Mouse (Mus musculus) midbrain, embryonic 14.5 days (tissue): Measurements from ENCODE around the gene Spata31. TPM values are rescaled to one million over a fixed set of nuclear protein-coding genes. Genes with fewer than 3 reads are reported as not detected.

ENCODE experiments used
- ATAC-seq: fragments of 200-750 bp; cut with Nextera tagmentation; 2 replicates; pipeline ENCODE4 v1.8.0; 2017; ENCODE audit warnings: moderate number of reproducible peaks, moderate library complexity; ENCODE audit not compliant: low FRiP score, low TSS enrichment
- DNase-seq: peaks from one replicate; pipeline ENCODE4 v3.0.0-alpha.2; 2015
- H3K27ac ChIP-seq: fragments of 300-500 bp; sonication (generic); replicated peaks from 2 replicates; pipeline ENCODE4 v1.5.1; 2014; ENCODE audit warnings: mild to moderate bottlenecking, low read depth, low read length, moderate library complexity
- H3K27me3 ChIP-seq: fragments of 300-500 bp; sonication (generic); 2 replicates; pipeline ENCODE4 v1.6.1; 2014; ENCODE audit warnings: low read length, control low read depth, mixed read lengths; ENCODE audit not compliant: control insufficient read depth, insufficient read depth
- H3K36me3 ChIP-seq: fragments of 300-500 bp; sonication (generic); 2 replicates; pipeline ENCODE4 v1.6.1; 2014; ENCODE audit warnings: low read length, control low read depth; ENCODE audit not compliant: control insufficient read depth, insufficient read depth
- H3K4me1 ChIP-seq: fragments of 300-500 bp; sonication (generic); 2 replicates; pipeline ENCODE4 v1.6.1; 2014; ENCODE audit warnings: mild to moderate bottlenecking, antibody characterized with exemption, low read length, control low read depth; ENCODE audit not compliant: control insufficient read depth, insufficient read depth
- H3K4me2 ChIP-seq: fragments of 300-500 bp; sonication (generic); 2 replicates; pipeline ENCODE4 v1.6.1; 2014; ENCODE audit warnings: mild to moderate bottlenecking, low read length, moderate library complexity
- H3K4me3 ChIP-seq: fragments of 300-500 bp; sonication (generic); replicated peaks from 2 replicates; pipeline ENCODE4 v1.5.1; 2014; ENCODE audit warnings: low read depth, low read length
- H3K9ac ChIP-seq: fragments of 300-500 bp; sonication (generic); replicated peaks from 2 replicates; pipeline ENCODE4 v1.6.1; 2014; ENCODE audit warnings: mild to moderate bottlenecking, low read length, moderate library complexity
- H3K9me3 ChIP-seq: fragments of 300-500 bp; sonication (generic); 2 replicates; pipeline ENCODE4 v1.6.1; 2016; ENCODE audit warnings: low read length, control low read depth, mixed read lengths; ENCODE audit not compliant: control insufficient read depth
- WGBS: fragments of 180-500 bp; shearing (Covaris S2); extraction: QIAGEN DNeasy Blood & Tissue Kit; methylation state at CpG from one replicate; pipeline ENCODE4 v1.1.7; 2014; 5-methylcytosine and 5-hydroxymethylcytosine counted together
- polyA plus RNA-seq: library from polyadenylated mRNA; unstranded; fragments of >200 nt; fragmentation: Nextera tagmentation; extraction: Ambion mirVana; gene quantifications from 2 replicates; pipeline ENCODE4 v1.2.1, GENCODE M21; 2014

The Spata31 gene
- not detected in 2 replicates for polyA plus RNA-seq

GRCm38 (mm10) chr13:64917191-64917590 lies at the start of gene Spata31:
Spata31 (plus strand) TSS chr13:64917406.
- Histone ChIP-seq H3K27ac (no peak within 1 kb of the TSS), H3K9me3 (no peaks in the 10 kb centered on the region), H3K9ac (no peak within 1 kb of the TSS), H3K27me3 (no peaks in the 10 kb centered on the region), H3K4me2 (no peak within 1 kb of the TSS), H3K36me3 (no peaks in the 10 kb centered on the region), H3K4me3 (no peak within 1 kb of the TSS), H3K4me1 (no peaks in the 10 kb centered on the region)
- ATAC-seq (no peak), DNase-seq (no peak)
- 83% methylated on average over 1 of the region's 1 CpGs for whole genome bisulfite sequencing

- 40% methylated on average over 1 of the region's 1 CpGs for WGBS
- Histone ChIP-seq H3K36me3 (no peaks in the 10 kb centered on the region), H3K9me3 (no peaks in the 10 kb centered on the region), H3K9ac (no peak overlapping the region), H3K27ac (no peak overlapping the region), H3K4me1 (no peaks in the 10 kb centered on the region), H3K4me3 (no peak overlapping the region), H3K27me3 (no peaks in the 10 kb centered on the region), H3K4me2 (no peak overlapping the region)
- ATAC-seq (no peak), DNase-seq (no peak)
Measured at GRCm38 (mm10) chr13:64903132-64903531, 14.1 kb upstream of the Spata31 start.

- H3K4me2 ChIP-seq, result peak within 1 kb of the TSS; percentile 47
- 5% methylated on average over 16 of the region's 16 CpGs for WGBS
- ATAC-seq (peak; percentile 48; the same call in 1 of the 2 replicates), DNase-seq (peak; percentile 76)
- H3K36me3 ChIP-seq, result no peaks in the 10 kb centered on the region
- H3K4me1 ChIP-seq, result no peaks in the 10 kb centered on the region
- H3K4me3 ChIP-seq, result peak within 1 kb of the TSS; percentile 20; the same call in 1 of the 2 replicates
- no peak within 1 kb of the TSS for H3K27ac ChIP-seq
- H3K9me3 ChIP-seq, result no peaks in the 10 kb centered on the region
- no peaks in the 10 kb centered on the region for H3K27me3 ChIP-seq
- H3K9ac ChIP-seq, result peak within 1 kb of the TSS; percentile 36; the same call in 1 of the 2 replicates
Measured at GRCm38 (mm10) chr13:64903585-64904208, 13.5 kb upstream of the Spata31 start, which contains the start of gene Cntnap3. Cntnap3 (minus strand) TSS chr13:64903955.

Other genes with a start within 250 kb of the Spata31 start
- 0.32 TPM in 2 replicates for gene Cntnap3, start 13.5 kb upstream of the Spata31 start, polyA plus RNA-seq
- not detected in 2 replicates for gene Spata31d1c, start 115.7 kb downstream of the Spata31 start, polyA plus RNA-seq
- not detected in 2 replicates for gene Prss47, start 135.4 kb downstream of the Spata31 start, polyA plus RNA-seq
- 29.7 and 33.7 TPM in 2 replicates for gene Mfsd14b, start 195.6 kb downstream of the Spata31 start, polyA plus RNA-seq
- not detected in 2 replicates for gene Olfr465-ps1, start 220.7 kb downstream of the Spata31 start, polyA plus RNA-seq
- gene Olfr466, start 232.8 kb downstream of the Spata31 start, polyA plus RNA-seq, result not detected in 2 replicates